Comparison of ENCODE assay signal across 32 mouse cellular contexts in genomic region chr4:137989426-137989825, GRCm38 (mm10). TPM values are rescaled to one million over a fixed set of nuclear protein-coding genes. Genes with fewer than 3 reads are reported as not detected.
DNase-seq lines count a peak whose midpoint lies in the region; ATAC-seq and TF ChIP-seq lines count a peak whose summit lies in the region.
"Had no signal": no experiment of that assay in that cellular context is flagged by ENCODE, and none has a peak within 500 bp of the region (broad histone marks: within the 10 kb centered on the region; RNA-seq: fewer than 3 reads in every experiment).

No protein-coding gene starts in this region.

- peak; percentile 35 for DNase-seq in adrenal gland, postnatal 14 days
- DNase-seq in adrenal gland, postnatal 10 days, result no peak
- DNase-seq in Patski (ENCODE audit: low read depth, low spot score), result peak; percentile 93
- DNase-seq in left cerebral cortex, postnatal 25 days (ENCODE audit: low spot score in 2 of 2), result no peak
- no peak for DNase-seq in kidney, adult 9 months
- DNase-seq: B cell, adult 2 months; cerebellum, adult 11 months; cerebellum, adult 9-10 months; cerebellum, postnatal 36 days; heart, postnatal 10 days; kidney, adult 11 months; kidney, postnatal 25 days; liver, embryonic 13.5 days; lung, adult 18-20 months; lung, postnatal 4 days; right cerebral cortex, adult 18-20 months; right cerebral cortex, postnatal 4 days; thymus, adult 2 months; thymus, postnatal 36 days had no signal

- H3K79me2 ChIP-seq in myocyte (ENCODE audit: control insufficient read depth, insufficient read depth), result peaks cover 5% of the 10 kb centered on the region

- no peak overlapping the region for H3ac ChIP-seq in myocyte (ENCODE audit: control insufficient read depth, insufficient read length)

- TF ChIP-seq POLR2A in myocyte (IDR thresholded peaks at IDR 0.05; ENCODE audit: insufficient read length, low read depth), result no peak

- H3K9ac ChIP-seq in neural tube, embryonic 13.5 days, result peak overlapping the region; percentile 17; the same call in 1 of the 2 replicates
- H3K9ac ChIP-seq in neural tube, embryonic 15.5 days (replicated peaks), result no peak overlapping the region
- H3K9ac ChIP-seq: embryonic facial prominence, embryonic 12.5 days; forebrain, embryonic 15.5 days; heart, embryonic 13.5 days; hindbrain, embryonic 14.5 days; kidney, embryonic 15.5 days; limb, embryonic 15.5 days; liver, embryonic 13.5 days; midbrain, embryonic 12.5 days had no signal

- WGBS in neural tube, embryonic 13.5 days, result 84% methylated on average over 5 of the region's 5 CpGs
- 63% methylated on average over 5 of the region's 5 CpGs for WGBS in neural tube, embryonic 15.5 days

- no peak overlapping the region for H3K4me2 ChIP-seq in neural tube, embryonic 13.5 days
- H3K4me2 ChIP-seq in neural tube, embryonic 15.5 days, result no peak overlapping the region
- no peak overlapping the region for H3K4me2 ChIP-seq in myocyte (ENCODE audit: low read depth)
- H3K4me2 ChIP-seq: embryonic facial prominence, embryonic 12.5 days; forebrain, embryonic 15.5 days; heart, embryonic 13.5 days; hindbrain, embryonic 14.5 days; kidney, embryonic 15.5 days; limb, embryonic 15.5 days; liver, embryonic 13.5 days; midbrain, embryonic 12.5 days had no signal

- H3K4me1 ChIP-seq in neural tube, embryonic 13.5 days (replicated peaks), result peaks cover 6% of the 10 kb centered on the region
- H3K4me1 ChIP-seq in neural tube, embryonic 15.5 days, result peaks cover 6% of the 10 kb centered on the region

- POLR2A ChIA-PET in Patski (lab: Charles Lee), result no interaction called here

- no peaks in the 10 kb centered on the region for H3K36me3 ChIP-seq in neural tube, embryonic 13.5 days
- no peaks in the 10 kb centered on the region for H3K36me3 ChIP-seq in neural tube, embryonic 15.5 days
- no peaks in the 10 kb centered on the region for H3K36me3 ChIP-seq in myocyte (ENCODE audit: control insufficient read depth, insufficient read depth)
- H3K36me3 ChIP-seq: embryonic facial prominence, embryonic 12.5 days; forebrain, embryonic 15.5 days; heart, embryonic 13.5 days; kidney, embryonic 15.5 days; limb, embryonic 15.5 days; liver, embryonic 13.5 days; midbrain, embryonic 12.5 days had no signal

- TF ChIP-seq CTCF in Patski (IDR thresholded peaks at IDR 0.05), result no peak

- H3K4me3 ChIP-seq in neural tube, embryonic 13.5 days, result no peak overlapping the region
- no peak overlapping the region for H3K4me3 ChIP-seq in neural tube, embryonic 15.5 days (replicated peaks)
- no peak overlapping the region for H3K4me3 ChIP-seq in myocyte
- H3K4me3 ChIP-seq: embryonic facial prominence, embryonic 12.5 days; forebrain, embryonic 15.5 days; heart, embryonic 13.5 days; kidney, embryonic 15.5 days; left cerebral cortex, adult 2 months; limb, embryonic 15.5 days; liver, embryonic 13.5 days; megakaryocyte, embryonic 14.5 days; midbrain, embryonic 12.5 days had no signal

- intact Hi-C loops in left cerebral cortex, postnatal 25 days (cut with DNase I), result no loop called here

- no peak overlapping the region for H3K27ac ChIP-seq in neural tube, embryonic 13.5 days (replicated peaks)
- no peak overlapping the region for H3K27ac ChIP-seq in neural tube, embryonic 15.5 days (replicated peaks)
- H3K27ac ChIP-seq: embryonic facial prominence, embryonic 12.5 days; forebrain, embryonic 15.5 days; heart, embryonic 13.5 days; hindbrain, embryonic 14.5 days; kidney, embryonic 15.5 days; left cerebral cortex, adult 2 months; limb, embryonic 15.5 days; liver, embryonic 13.5 days; midbrain, embryonic 12.5 days had no signal

- no peak for ATAC-seq in neural tube, embryonic 13.5 days (ENCODE audit: low read depth)
- ATAC-seq in neural tube, embryonic 15.5 days (ENCODE audit: low FRiP score), result no peak
- ATAC-seq in Patski, result peak; percentile 22
- ATAC-seq: forebrain, embryonic 15.5 days; lung, postnatal 0 days had no signal

- no peaks in the 10 kb centered on the region for H3K27me3 ChIP-seq in neural tube, embryonic 13.5 days
- no peaks in the 10 kb centered on the region for H3K27me3 ChIP-seq in neural tube, embryonic 15.5 days (replicated peaks)
- H3K27me3 ChIP-seq in Patski, result no peaks in the 10 kb centered on the region
- H3K27me3 ChIP-seq in myocyte (ENCODE audit: control insufficient read depth, insufficient read depth, insufficient read length), result no peaks in the 10 kb centered on the region
- H3K27me3 ChIP-seq: forebrain, embryonic 15.5 days; kidney, embryonic 15.5 days had no signal

- in situ Hi-C loops in Patski (cut with MboI; ENCODE audit: low pct_unique_long_range_greater_than_20kb), result no loop called here

- CTCF ChIA-PET in Patski (lab: Charles Lee), result no interaction called here

- no peaks in the 10 kb centered on the region for H3K9me3 ChIP-seq in neural tube, embryonic 13.5 days
- no peaks in the 10 kb centered on the region for H3K9me3 ChIP-seq in neural tube, embryonic 15.5 days (replicated peaks)
- H3K9me3 ChIP-seq: embryonic facial prominence, embryonic 12.5 days; forebrain, embryonic 15.5 days; heart, embryonic 13.5 days; kidney, embryonic 15.5 days; limb, embryonic 15.5 days; liver, embryonic 13.5 days; midbrain, embryonic 12.5 days had no signal

TF ChIP-seq in myocyte, 11 proteins besides CTCF, POLR2A, EP300 and RAD21:
- TF ChIP-seq CEBPB (IDR thresholded peaks at IDR 0.05; ENCODE audit: insufficient read depth, poor library complexity, severe bottlenecking), result 0 out of 2 replicates have a peak, but pooled peaks have one; percentile 20
- TF ChIP-seq POLR2AphosphoS2 (IDR thresholded peaks at IDR 0.05; ENCODE audit: insufficient read length, low read depth), result no peak
TF ChIP-seq in myocyte: peak in this region for 1.

RNA-seq across cellular contexts. Expression of gene Eif4g3, which starts 3.4 kb away (rescaled TPM):
- total RNA-seq in adrenal gland, postnatal 14 days (2021), result 104 and 107 TPM in 2 replicates
- 10 to 100 TPM; 72.1 to 93.7 TPM for total RNA-seq in adrenal gland, postnatal 10 days (2021)
- polyA plus RNA-seq in neural tube, embryonic 13.5 days (2015; fragmentation: Nextera tagmentation; extraction: Ambion mirVana), result 51.1 TPM in 2 replicates
- polyA plus RNA-seq in neural tube, embryonic 15.5 days (2015; fragmentation: Nextera tagmentation; extraction: Ambion mirVana), result 45.7 and 49.5 TPM in 2 replicates
- 73.5 TPM for polyA plus RNA-seq in Patski (2021)
- polyA plus RNA-seq in myocyte (2012; fragmentation: generic; extraction: Trizol), result 32.9 TPM
- 100 to 1,000 TPM; 164 to 178 TPM for total RNA-seq in left cerebral cortex, postnatal 25 days (2021)

Comparison
In these comparisons a context has a peak if more than half of its experiments do, and no peak if none do; other contexts are left out.
1. DNase-seq: peak in adrenal gland, postnatal 14 days (single experiment) and Patski (single experiment); none in adrenal gland, postnatal 10 days (single experiment), left cerebral cortex, postnatal 25 days (0 of 2) and kidney, adult 9 months (single experiment).